Mouse (Mus musculus): ENCODE data around the gene Eda. TPM values are rescaled to one million over a fixed set of nuclear protein-coding genes. Genes with fewer than 3 reads are reported as not detected.

Eda gene
- 1 to 10 TPM; 8.1 to 9.6 TPM for total RNA-seq (2021)
- long read RNA-seq, experiment 1, partial matches to known transcripts: 0 of 3 reads
- long read RNA-seq, experiment 1, other reads (novel, unspliced or antisense): 3 of 3 reads
- long read RNA-seq, experiment 2, partial matches to known transcripts: 0 of 2 reads
- long read RNA-seq, experiment 2, other reads (novel, unspliced or antisense): 2 of 2 reads

DNA sequence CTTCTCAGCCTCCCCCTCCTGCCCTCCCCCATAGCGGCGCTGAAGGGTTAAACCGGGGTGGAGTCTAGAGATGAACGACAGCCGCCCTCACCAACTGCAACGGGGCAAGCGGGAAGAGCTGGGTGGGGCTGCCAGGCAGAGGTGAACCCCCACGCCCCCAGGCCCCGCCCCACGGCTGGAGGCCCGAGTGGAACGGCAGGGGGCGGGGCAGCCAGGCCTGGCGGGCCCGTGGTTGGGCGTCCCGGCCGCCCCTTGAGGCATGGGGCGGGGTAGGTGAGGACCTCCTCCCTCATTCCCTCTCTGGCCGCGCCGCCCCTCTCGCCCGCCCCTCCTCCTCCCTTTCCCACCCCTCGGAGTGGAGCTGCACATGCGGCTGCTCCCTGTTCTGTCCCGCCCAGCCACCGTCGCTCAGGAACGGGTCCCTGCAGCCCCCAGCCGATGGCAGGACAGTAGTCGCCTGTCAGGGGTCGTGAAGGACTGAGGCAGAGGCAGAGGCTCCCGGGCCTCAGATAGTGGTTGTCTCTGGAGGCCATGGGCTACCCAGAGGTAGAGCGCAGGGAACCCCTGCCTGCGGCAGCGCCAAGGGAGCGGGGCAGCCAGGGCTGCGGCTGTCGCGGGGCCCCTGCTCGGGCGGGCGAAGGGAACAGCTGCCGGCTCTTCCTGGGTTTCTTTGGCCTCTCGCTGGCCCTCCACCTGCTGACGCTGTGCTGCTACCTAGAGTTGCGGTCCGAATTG lies at the start of gene Eda:
TSS of gene Eda (plus strand) at position 357 of the 735 bp plus-strand sequence.
- peak; percentile 91 to 95 for DNase-seq

DNA sequence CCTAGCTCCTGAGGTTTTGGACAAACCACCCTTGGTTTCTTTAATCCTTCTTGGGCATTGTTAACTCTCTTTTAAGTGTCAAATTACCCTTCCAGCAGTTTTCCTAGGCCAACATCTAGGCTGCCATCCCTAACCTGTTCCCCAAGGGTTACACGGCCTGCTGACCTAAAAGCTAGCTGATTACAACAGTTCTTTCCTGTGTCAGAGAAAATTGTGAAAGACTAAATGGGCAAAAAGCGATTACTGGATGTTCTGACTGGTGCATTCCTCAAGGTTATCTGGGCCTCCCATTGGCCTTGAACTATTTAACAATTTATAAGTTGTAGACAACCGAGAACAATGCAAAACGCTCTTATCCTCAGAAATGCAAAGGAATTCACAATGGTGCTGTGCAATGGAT lies 14.4 kb upstream of the Eda start:
- peak in 1 of 2 experiments; percentile 3 for DNase-seq

DNA sequence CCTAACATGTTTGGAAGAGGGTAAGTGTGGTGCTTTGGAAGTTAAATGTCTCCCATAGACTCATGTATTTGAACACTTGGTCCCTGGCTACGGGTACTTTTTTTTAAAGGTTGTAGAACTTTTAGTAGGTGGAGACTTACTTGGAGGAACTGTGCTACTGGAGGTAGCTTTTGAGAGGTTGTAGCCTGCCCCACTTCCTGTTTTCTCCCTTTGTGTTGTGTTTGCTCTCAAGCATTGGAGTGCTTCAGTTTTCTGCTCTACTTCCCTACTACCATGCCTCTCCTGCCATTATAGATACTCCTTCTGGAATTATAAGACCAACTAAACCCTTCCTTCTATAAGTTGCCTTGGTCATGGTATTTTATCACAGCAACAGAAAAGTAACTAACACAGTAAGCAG lies 5.3 kb upstream of the Eda start:
- DNase-seq: no peak

DNA sequence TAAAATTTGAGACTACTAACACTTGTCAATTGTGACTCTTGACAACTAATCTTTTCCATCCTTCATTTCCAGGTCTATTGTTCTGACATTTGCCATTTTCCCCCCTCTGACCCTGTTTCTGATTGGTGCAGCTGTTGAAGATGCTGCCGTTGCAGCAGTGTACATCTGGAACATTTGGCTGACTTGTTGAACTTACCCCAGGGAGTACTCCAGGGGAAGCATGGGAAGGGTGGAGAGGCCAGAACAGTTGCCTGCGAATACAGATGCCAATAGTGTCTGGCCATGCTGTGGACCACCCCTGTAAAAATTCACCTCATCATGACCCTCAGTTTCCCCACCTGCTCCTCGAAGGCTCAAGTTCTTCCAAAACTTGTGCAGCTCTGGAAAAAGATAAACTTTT lies 1.0 kb upstream of the Eda start:
- no peak for DNase-seq

DNA sequence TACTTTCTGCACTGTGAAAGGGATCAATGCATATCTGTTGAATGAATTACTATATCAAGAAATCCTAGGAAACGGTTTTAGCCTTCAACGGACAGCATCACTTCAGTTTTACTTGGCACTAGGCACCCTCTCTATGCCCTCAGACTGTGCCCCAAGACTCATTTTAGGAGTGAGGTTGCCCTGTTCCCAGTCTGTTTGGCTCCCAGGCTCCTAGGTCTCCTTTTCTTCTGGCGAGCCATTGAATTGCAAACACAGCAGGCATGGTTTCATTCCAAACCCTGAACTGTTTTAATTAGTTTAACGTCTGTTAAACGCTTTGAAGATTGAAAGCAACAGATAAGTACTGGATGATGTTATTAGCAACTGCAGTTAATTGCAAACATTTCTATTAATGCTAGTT lies 603 bp upstream of the Eda start:
- DNase-seq: no peak

DNA sequence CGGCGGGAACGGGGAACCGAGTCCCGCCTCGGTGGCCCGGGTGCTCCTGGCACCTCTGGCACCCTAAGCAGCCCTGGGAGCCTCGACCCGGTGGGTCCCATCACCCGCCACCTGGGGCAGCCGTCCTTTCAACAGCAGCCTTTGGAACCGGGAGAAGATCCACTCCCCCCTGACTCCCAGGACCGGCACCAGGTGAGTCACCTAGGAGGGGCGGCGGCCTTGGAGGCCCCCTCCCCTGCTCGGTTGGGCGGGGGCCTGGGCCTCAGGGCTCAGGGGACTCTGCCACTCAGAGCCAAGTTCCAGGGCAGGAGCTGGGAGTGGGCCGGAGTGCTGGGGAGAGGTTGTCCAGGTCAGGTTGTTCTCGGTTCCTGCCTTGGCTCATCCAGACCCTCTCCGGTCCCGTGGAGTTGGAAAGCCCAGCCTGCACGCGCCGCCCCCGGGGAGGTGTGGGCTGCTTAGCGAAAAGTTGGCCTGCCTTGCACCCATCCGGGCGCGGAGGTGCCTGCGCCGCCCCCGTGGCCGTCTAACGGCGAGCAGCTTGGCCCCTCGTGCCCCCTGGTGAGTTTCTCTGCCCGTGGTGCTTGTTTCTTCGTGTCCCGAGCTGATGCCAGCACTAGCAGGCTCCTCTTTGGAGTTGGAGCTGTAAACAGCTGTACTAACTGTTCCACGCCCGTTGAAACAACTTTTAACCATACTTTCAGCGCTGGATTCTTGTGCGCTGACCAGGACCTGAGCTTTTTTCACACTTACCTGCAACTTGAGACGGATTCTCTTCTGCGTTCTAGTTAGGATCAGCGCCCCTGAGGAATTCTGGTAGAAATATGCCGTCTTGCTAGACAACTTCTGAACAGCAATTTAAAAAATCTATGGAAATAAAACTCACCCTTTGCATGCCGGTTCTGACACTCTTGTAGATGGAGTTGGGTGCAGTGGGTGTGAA lies 849 bp downstream of the Eda start:
- DNase-seq: peak; percentile 37 to 50

DNA sequence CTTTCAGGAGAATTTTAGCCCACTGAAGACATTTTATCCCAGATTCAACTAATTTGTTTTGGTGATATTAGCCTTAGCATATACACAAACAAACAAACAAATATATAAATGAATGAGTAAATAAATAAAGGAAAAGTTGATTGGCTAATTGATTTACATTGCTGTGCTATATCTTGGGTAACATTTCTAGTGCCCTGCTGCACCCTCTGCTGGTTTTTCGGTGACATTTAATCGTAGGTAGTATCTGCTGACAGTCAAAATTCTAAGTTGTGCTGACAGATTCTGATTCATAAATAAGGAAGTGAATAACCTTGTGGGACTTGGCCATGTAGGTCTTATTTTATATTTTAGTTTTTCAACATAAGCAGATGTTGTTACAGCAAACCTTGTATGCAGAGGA lies 2.9 kb downstream of the Eda start:
- peak in 1 of 2 experiments; percentile 17 for DNase-seq

DNA sequence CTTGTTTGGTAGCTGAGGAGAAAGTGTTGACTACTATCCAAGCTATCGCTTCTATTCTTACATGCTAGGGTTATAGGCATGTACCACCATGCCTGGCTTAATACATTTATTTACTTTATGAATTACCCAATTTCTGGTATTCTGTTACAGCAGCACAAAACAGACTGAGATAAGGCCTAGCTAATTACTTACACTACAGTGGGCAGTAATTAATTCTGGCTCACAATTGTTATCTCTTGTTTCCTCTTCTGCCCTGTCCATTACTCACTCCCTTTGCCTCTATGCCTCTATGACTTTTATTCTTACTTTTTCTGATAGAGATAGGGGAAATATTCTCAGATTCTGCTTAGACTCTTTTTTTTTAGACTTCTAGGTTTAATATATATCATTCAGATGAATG lies 18.0 kb downstream of the Eda start:
- DNase-seq: no peak

DNA sequence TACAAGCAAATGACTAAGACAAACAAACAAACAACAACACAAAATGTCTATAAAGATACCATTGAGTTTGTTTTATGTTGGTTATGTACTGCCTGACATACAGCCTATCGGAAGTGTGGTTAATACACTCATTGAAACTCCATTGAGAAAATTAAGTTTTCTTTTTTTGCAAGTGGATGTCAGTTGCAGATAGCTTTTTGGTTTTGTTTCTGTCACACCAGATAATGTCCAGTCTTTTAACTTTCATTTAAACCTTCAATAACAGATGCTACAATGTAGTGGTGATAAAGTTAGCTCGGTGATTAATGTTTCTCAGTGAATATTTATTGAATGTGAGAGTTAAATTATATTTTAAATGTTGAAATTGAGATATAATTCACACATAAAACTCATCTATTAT lies 23.9 kb downstream of the Eda start:
- DNase-seq: no peak

DNA sequence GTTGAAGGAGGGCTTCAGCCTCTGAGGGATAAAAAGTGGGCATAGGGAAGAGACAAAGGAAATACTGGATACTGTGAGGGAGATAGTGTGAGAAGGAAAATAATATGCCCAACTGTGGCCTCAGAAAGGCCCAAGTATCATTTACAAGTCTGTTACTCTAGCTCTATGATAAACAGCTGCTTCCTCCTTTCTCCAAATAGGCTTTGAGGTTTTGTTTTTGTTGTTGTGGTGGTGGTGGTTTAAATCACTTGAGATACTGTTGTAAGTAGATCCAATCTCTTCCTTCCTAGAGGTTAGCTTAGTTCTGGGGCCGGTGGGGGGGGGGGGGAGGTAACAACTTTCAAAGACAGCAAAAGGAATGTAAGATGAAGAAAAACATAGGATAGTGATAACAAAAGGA lies 143.0 kb downstream of the Eda start:
- no peak for DNase-seq

DNA sequence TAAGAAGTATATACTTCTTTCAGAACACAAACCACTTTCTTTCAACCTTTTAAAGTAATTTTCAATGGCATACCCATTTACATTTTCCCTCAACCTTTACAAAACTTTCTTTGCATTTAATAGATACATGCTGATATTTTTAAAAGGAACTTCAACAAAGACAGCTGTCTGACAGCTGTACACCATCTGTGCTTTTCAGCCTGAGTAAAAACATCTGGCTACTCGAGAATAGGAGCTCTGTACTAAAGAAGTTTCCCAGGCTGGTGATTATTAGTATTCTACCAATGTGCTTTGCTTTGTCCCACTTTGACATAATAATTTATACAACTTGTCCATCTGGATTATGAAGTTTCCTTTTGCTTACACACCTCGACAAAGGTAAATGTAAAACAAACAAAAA lies 219.9 kb downstream of the Eda start:
- no peak for DNase-seq

DNA sequence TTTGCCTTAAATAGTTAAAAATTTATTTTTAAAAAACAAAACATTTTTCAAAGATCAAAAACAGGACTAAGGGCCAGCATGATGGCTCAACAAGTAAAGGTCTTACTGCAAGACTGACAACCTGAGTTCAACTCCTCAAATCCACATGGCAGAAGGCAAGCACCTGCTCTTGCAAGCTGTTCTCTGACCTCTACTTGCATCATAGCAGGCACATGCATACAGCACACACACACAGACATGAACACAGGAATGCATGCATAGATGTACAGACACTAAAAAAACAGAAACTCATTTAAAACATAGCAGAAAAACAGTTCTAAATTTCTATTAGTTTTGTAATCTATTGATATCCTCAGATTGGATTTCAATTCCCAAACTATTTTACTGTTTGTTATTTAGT lies 338.2 kb downstream of the Eda start:
- no peak for DNase-seq

DNA sequence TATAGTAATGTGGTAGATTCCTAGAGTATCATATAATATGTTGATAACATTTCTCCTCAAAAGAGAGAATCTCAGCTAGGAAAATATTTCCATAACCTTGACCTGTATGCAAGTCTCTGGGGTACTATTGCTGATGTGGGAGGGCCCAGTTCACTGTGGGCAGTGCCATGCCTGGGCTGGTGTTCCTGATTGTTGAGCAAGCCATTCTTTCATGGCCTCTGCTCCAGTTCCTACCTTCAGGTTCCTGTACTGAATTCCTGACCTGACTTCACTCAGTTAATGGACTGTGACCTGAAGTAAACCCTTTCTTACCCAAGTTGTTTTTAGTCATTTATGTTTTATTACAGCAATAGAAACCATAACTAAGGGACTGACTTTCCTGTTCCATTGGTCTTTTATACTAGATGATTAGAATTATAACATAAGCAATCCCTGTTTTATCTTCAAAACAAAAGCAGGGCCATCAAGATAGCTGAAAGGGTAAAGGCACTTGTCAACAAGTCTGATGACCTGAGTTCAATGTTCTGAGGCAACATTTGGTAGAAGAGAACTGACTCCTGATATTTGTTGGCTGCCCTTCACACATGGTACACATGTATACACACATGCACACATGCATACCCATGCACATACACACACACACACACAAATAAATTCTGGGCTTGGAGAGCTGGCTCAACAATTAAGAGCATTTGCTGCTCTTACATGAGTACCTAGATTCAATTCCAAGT lies 338.9 kb downstream of the Eda start:
- no peak for DNase-seq

DNA sequence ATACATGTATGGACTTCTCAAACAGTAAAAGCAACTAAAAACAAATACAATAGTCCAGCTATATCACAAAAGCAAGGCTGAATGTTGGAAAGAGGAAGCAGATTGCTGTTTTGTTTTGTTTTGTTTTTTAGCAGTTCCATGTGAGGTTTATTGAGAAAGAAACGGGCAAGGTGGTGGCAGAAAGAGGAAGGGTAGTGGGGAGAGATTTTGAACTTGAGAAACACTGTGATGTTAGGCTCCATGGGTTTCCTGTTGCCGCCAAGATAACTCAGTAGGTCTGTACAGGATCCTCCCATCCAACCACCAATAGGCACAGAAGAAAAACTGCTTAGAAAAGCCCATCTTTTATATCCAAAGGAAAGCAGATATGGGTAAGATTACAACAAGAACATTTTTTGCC lies 365.3 kb downstream of the Eda start:
- DNase-seq: no peak

DNA sequence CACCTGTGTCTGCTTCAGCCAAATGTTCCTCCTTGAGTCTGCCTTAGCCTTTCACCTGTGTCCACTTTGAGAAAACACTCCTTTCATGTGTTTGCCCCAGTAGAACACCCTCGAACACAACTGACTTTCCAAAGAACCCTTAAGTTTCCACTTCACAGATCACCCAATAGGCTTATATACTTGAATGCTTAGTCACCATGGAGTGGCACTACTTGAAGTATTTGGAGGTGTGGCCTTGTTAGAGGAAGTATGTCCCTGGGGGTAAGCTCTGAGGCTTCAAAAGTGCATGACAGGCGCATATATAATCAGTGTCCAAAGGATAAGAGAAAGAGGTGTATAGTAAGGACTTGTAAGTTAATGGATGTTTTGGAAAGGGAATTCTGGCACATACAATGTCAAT lies 369.0 kb downstream of the Eda start:
- no peak for DNase-seq

DNA sequence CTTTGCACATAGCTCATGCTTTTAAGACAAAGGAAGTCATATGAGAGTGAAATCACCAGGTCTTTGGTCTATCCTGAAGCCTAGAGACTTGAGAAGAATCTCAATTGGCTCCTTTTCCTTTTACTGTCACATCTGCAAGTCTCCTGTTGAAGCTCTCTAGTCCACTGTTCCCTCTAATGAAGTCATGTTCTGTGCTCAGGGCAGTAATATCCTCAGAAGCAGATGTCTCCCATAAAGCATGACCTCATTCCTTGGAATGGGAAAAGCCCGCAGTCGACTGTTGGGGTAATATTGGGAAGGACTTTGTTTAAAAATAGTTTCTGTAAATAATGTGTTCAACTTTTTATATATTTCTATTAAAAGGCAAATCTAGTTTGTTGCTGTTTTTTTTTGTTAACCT lies 381.6 kb downstream of the Eda start:
- no peak for DNase-seq

DNA sequence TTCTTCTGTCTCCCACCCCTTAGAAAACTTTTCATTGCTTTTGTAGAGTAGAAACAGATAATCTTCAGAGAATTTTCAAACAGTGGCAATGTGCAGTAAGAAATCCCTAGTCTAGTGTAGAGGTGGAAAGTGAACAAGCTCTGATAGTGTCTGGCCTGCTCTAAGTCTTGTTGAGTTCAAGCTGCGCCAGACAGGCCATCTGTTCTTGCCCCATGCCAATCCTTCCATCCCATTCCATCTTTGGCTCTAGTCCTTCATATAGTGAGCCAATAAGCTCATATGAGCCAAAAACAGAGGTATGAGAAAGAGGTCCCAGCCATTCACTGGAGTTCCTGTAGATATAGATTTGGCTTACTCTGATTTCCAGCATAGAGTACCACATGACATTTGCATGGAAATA lies 414.5 kb downstream of the Eda start:
- no peak for DNase-seq

DNA sequence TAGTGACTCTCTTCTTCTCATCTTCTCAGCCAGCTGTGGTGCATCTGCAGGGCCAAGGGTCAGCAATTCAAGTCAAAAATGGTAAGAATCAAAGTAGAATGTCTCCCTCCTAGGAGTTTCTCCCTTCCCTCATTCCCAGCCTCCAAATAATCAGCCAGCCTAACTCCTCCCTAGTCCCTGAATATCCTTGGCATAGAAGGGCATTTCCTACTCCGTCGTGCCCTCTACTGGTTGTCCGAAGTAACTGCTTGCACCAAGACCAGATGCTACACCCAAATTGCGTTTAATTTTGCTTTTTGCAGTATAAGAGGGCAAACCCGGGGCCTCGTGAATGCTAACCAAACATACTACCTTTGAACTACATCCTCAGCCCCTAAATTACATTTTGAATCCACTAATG lies 416.9 kb downstream of the Eda start:
- peak; percentile 19 to 38 for DNase-seq

DNA sequence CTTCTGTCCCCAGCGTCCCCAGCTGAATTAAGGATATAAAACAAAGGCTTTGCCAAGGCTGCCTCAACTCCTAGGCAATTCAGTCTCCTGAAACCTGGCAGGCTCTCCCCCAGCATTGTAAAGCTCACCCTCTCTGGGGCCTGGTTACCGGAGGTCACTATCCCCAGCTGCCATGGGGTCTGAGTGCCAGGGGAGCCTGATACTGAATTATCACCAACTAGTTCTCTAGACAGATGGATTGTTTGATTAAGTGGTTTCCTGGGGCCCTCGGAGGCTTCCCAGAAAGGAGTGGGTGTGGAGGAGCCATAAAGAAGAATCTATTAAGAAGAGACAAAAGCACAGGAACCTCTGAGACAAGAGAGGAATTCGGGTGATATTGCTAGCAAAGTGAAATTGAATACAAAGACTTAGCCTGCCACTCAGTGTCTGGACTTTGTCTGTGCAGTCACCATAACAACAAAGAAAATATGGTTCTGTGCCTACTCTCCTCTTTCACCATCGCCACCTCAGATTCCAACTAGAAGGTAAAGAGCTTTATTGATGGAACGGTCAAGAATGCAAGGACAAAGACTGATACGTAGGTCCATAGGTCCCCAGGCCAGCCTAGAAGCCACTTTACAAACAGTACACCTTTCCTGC lies 418.9 kb downstream of the Eda start:
- no peak for DNase-seq

DNA sequence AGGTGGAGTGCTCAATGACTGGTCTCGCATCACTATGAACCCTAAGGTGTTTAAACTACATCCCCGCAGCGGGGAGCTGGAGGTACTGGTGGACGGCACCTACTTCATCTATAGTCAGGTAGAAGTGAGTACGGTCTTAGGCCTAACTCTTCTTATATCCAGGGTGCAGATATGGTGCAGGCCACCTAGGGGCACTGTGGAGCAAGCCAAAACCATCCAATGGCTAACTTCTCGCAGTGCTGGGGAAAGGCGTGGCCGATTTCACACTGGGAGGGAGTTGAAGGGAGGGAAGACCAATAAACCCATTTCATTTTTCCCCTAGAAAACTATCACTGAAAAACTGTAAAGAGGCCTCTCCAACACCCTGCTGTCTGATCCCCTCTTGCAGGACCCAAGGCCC lies 419.6 kb downstream of the Eda start:
- peak; percentile 47 to 53 for DNase-seq

DNA sequence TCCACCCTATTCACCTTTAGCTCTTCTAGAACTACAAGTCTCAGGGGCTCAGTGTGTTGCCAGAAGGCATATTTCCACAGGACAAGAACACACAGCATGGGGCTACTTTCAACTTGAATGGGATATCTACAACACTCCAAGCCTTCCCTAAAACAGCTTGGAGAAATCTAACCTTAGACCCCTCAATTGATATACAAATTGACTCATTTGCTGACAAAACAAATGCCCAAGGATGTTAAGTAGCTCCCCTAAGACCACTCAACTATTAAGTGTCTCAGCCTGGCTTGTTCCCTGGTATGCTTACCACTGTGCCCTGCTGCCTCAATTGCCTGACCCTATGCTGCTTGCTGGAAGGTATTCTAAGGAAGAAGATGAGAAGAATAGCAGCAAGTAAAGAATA lies 425.5 kb downstream of the Eda start:
- no peak for DNase-seq

DNA sequence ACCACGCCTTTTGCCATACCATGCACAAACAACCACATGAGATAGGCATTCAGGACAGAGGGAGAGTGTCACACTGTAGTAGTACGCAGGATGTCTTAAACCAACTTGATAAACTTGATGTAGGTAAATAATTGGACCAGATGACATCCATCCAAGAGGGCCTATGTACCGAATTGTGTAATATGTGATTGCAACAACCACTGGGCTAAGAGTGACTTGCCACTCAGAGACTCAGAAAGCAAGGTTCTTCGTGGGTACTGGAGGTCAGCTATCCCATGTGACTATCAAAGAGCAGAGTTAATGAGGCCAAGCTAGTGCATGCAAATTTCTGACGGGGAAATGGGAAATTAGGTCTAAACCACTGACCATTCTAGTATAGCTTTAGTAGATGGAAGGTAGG lies 426.3 kb downstream of the Eda start:
- DNase-seq: no peak

Measured in adrenal gland, postnatal 36 days (tissue).